Mouse (Mus musculus): Measurements from ENCODE around the gene Clec12a.
"Not testable (repeated sequence)": the region's sequence is repeated elsewhere in the genome, so short reads cannot be mapped to it uniquely, and the experiment has no call there.

Clec12a gene

GRCm38 (mm10) chr6:129342391-129342790, at the start of gene Clec12a:
Gene Clec12a, plus strand, starts transcription at chr6:129342691.
- not testable (repeated sequence) for DNase-seq

GRCm38 (mm10) chr6:129304180-129304579, 38.3 kb upstream of the Clec12a start:
- no peak for DNase-seq

GRCm38 (mm10) chr6:129312499-129312898, 30.0 kb upstream of the Clec12a start:
- no peak for DNase-seq

DNA sequence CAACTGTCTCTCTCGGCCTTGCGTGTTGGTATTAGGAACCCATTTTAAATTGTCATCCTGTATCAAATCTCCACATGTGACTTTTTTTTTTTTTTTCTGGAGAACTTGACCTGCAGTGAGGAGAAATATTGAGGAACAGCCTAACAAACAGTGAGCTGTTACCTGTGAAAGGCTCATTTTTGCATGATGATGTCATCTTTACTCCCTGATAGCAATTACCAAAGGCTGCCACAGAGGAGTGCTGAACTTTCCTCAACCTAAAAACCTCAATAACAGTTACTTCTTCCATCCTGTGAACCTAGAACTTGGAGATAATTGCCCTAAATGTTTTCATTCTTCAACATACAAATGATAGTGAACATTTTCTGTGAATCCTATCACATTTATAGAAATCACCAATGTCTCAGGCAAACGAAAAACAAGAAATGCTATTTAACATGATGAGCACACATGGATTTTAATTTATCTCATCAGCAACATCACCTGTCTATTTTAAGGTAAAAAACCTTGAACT, 27.8 kb upstream of the Clec12a start:
- DNase-seq = no peak

GRCm38 (mm10) chr6:129315698-129316097, 26.8 kb upstream of the Clec12a start:
- no peak for DNase-seq

- DNase-seq = no peak
Measured at GRCm38 (mm10) chr6:129316463-129316862, 26.0 kb upstream of the Clec12a start.

DNA sequence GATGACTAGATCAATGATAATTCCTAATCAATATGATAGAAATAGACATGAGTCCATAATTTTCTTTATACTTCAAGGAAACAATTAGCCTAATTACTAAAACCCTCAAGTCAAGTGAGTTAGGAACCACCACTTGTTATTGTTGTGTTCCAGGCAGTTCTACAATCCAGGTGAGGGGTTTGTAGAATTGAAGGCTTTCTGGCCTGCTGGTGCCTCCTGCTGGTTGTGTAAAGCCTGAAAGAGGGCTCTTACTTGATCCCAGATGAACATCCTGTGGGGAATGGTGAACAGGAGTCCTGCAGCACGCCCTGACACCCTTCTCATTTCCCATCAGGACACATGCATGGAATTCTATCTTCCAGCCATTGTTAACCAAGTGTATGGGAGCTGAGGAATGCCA, 24.1 kb upstream of the Clec12a start:
- no peak for DNase-seq

DNA sequence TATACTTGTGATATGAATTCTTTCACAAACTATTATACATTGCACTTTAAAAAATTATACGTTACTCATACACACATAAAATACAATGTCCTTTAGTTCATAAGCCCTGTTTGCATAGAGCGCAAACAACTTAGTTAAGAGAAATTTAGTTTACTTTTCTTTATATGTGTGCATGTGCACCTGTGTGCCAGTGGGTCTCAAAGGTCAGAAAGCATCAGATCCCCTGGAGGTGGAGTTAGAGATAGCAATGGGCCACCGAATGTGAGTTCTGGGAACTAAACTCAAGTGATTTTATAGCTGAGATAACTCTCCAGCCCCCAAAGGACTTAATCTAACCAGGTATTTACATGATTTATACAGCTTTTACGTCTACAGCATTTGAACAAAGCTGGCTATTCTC, 23.2 kb upstream of the Clec12a start:
- DNase-seq = no peak

DNA sequence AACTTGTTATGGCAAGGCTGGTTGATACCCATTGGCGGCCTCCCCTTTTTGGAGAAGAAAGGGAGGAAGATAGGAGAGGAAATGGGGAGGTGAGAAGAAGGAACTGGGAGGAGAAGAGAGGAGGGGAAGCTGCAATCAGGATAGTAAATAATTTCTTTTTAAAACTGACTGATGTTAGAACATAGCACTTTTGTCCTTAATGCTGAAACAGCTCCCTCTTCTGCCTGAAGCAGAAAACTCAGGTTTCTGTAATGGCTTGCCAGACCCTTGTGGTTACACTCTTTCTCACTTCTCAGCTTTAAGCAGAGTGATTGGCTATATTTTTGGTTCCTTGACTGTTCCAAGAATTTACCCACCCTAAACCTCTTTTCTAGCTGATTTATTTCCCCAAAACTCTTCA, 16.5 kb upstream of the Clec12a start:
- DNase-seq = no peak

DNA sequence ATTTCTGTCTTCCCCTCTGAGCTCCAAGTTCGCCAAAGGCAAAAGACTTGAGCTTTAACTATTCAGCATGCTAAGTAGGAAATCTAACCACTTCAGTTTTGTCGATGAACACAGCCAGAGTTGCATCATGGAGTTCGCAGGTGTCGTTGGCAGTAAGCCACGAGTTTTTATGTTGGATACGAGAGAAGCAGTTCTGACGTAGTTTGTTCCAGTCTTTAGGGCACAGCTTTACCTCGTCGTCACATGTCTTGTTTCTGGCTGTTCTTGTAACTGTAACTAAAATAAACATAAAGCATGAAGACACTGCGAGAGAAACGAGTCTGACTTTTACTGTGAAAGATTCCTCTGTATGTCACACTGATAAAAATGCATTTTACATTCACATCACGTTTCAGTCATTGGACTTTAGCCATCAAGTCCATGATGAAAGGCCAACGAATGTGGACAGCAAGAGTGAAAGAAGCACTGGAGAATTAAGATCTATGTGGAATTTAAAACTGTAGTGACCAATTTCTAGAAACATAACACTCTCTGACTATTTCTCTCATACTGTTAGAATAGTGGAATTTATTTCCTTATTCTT, 15.8 kb upstream of the Clec12a start:
- DNase-seq = no peak

GRCm38 (mm10) chr6:129331610-129332009, 10.9 kb upstream of the Clec12a start, which contains the start of gene 4922502D21Rik:
Gene 4922502D21Rik, minus strand, starts transcription at chr6:129331796.
- no peak for DNase-seq

GRCm38 (mm10) chr6:129333674-129334078, 8.8 kb upstream of the Clec12a start:
- peak; percentile 97 for DNase-seq

DNA sequence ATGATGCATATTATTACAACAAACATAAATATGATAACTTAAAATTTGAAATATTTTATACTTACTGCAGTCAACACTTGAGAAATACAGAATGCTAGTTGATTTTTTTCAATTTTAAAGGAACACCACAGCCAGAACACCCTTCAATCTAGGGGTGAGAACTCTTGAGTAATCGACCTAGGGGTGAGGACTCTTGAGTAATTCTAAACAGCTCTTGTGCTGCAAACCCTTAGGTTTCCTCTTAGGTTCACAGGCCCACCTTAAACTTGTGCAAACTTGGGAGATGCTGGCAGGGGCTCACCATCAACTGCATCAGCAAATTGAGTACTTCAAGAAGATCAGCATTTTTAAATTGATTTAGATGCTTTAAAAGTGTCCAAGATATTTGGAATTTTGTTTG, 4.7 kb upstream of the Clec12a start:
- DNase-seq = no peak

- DNase-seq = peak; percentile 82
Measured at GRCm38 (mm10) chr6:129344408-129344807, 1.9 kb downstream of the Clec12a start.

DNA sequence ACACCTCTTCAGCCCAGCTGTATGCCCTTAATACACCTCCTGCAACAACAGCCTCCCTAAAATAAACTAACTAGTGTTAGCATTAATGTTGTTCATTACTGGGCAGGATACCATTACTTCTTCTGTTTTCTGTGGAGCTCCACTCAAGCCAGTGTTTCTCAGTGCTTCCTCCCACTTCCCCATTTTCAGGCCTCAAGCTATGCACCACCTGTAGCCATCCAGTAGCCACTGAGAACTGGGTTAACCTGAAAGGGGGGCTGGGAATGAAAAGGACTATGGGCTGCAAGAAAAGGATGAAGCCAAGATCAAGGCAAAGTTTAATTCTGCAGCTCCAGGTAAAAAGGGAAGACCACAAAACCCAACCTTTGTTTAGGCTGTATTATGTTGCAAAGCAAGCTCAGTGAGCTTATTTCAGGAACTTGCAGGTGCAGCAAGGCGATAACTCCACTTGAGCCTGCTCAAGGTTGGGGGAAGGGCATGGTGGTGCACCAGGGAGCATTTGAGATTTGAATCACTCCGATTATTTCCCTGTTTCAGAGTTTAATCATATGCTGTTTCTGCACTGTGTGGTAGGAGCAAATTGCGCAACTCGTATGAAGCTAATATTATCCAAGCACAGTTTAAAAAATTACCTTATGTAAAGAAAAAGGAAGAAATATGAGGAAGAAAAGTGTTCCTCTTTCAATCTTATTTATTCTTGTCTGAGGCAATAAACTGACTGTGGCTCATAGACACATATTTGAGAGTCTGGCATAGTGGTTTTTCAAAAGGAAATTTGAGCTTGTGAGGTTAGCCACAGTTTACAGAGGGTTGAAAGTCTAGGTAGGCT, 7.2 kb downstream of the Clec12a start:
- peak; percentile 90 for DNase-seq

GRCm38 (mm10) chr6:129351091-129351490, 8.6 kb downstream of the Clec12a start:
- DNase-seq = peak; percentile 57

DNA sequence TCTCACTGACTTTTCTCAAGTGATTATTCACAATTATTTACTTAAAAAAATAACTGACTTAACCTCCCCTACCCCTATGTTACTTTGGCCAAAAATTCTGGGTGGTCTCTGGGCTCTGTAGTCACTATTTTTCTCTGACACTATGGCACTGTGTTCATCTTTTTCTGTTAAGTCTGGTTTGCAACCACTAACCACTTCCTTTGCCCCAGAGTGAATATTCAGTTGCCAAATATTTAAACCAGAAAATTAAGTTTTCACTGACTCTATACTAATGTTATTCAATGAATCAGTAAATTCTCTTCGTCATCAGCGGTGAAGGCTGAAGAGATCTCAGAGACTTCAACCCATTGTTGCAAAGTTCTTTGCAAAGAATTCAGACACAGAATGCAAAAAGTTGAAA, 13.3 kb downstream of the Clec12a start:
- DNase-seq = no peak

DNA sequence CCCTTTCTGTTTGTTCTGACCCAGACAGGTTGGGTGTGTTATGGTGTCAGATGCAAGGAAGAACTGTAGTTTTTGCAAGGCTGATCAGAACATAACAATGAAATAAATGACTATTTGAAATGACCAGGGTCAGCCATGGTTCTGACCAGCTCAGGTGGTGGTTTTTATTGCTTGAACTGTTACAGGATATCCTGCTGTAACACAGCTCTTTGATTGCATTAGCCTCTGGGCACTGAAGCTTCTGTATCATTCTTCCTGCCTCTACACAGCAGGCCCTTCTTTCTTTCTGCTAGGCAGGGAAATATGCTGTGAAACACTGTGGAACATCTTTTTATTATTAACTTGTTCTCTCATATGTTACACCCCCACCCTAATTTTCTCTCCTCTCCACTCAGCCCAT, 13.9 kb downstream of the Clec12a start:
- DNase-seq = peak; percentile 13

GRCm38 (mm10) chr6:129359515-129359914, 17.0 kb downstream of the Clec12a start:
- peak; percentile 10 for DNase-seq

DNA sequence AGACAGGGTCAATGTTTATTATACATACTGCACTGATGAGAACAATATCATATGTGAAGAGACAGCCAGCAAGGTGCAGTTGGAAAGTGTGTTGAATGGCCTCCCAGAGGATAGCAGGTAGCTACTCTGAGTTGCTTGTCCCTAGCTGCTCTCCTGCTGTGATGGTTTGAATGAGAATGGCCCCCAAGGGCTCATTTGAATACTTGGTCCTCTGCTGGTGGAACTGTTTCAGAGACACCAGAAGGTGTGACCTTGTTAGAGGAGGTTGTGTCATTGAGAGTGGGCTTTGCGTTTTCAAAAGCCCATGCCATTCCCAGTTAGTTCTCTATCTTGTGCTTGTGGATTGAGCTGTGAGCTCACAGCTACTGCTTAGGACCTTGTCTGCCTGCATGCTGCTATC, 21.5 kb downstream of the Clec12a start:
- DNase-seq = peak; percentile 22

DNA sequence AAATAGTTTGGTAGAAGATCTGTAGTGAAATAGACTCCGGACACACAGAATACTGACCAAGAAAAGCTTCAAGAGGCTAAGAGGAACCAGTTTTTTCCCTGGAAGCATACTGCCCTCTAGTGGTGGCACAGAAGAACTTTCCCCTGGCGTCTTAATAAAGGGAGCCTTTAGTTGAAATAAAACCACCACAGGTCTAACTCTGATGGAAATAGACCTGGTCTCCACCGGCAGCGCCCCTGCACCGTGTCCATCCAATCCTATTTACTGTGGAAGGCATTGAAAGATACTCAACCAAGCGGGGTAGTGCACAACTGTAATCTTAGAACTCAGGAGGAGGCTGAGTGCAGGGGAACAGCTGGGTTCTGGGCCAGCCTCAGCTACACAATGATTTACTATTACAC, 23.5 kb downstream of the Clec12a start:
- DNase-seq = peak; percentile 69

DNA sequence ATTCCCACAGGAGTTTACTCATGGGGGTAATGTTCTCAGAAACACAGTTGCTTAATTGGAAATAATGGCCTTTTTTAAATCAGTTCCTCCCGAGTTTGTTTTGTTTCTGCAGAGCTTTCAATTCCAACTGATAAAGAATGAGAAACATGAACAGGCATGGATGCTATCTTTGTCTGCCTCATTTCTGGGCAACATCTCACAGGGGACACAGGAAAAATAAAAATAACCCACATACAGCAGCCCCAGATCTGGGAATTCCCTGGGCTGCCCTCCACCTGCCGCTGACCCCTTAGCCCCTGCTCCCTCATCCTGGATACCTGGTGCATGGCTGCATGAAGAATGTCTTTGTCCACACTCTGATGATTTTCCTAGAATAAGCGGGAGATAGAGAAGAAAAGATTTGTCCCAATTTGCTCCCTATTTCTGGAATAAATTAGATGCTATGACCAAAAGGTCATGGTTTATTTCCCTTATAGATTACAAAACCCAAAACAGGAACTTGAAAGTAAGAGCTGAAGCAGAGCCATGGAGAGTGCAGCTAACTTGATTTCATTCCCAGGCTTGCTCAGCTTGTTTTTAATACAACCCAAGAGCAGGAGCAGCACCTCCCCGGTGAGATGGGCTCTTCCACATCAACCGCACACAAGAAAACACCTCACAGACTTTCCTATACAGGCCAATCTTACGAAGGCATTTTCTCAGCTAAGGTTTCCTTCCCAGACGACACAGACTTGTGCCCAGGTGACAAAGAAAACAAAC, 27.1 kb downstream of the Clec12a start:
- DNase-seq = peak; percentile 83

DNA sequence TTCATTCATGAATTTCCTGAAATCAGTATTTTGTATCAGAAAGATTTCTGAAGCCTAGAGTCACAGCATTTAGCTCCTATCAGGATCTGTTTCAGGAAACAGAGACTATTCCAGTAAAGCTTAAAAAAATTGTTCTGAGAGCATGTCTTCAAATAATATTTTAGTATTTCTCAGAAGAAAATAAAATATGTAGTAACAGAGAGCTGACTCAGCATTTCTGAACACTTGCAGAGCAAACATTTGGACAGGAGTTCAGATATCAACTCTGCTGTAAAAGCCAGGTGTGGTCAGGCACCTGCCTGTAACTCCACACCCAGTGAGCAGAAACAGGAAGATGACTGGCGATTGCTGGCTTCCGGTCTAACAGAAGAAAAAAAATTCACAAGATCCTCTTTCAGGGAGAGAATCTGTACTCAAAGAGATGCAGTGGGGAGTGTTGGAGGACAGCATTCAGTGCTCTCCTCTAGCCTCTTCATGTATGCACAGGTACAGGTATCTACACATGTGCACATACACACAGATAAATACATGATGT, 32.5 kb downstream of the Clec12a start:
- DNase-seq = no peak

Data from heart, adult 11 months (tissue).